Mouse (Mus musculus) urinary bladder, postnatal 36 days (tissue): Measurements from ENCODE around the gene 2210010C04Rik.
"Not testable (repeated sequence)": the region's sequence is repeated elsewhere in the genome, so short reads cannot be mapped to it uniquely, and the experiment has no call there.

Source experiments
- DNase-seq, 2 experiments: peaks; one replicate each; pipeline ENCODE4 v3.0.0; 2022; ENCODE audit warnings: low spot score in 2 of 2, mixed read lengths in 1 of 2

2210010C04Rik gene

GRCm38 (mm10) chr6:41019140-41019539 lies 16.2 kb downstream of the 2210010C04Rik start:
- no peak for DNase-seq

GRCm38 (mm10) chr6:41018629-41019028 lies 16.7 kb downstream of the 2210010C04Rik start:
- no peak for DNase-seq

DNA sequence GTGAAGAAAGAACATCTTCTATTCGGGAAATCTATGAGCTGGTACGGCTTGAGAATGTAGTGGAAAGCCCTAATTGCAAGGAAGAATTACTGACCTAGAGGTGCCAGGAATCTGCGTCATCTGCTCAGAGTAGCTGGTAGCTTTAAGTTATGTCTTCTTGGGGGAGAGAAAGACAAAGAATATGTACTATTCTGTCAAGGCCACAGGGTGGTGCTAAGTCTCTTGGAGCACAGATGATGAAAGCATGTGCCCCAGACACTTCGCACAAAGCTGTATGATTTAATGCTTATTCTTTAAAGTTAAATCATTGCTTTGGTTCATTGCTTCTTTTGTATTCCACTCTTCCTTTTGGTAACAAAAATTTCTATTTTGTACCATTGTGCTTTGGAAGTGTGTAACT lies 20.2 kb downstream of the 2210010C04Rik start:
- no peak for DNase-seq

DNA sequence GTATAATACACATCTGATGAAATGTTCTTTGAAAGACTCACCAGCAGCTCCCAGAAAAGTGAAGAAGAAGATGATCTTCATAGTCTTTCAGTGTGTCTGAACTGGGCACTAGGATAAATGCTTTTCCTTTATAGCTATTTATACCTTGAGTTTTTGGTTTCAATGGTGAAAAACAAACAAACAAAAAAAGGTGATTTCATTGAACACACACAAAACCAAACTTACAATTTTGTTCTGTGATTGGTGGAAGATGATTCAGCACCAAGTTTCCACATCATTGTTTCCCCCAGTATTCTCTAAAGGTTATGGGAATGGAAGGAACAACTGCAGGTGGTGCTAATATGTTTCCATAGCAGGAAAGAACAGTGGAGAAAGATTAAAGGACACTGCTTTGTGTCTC lies 35.9 kb downstream of the 2210010C04Rik start, which contains the start of gene Gm2663:
TSS of gene Gm2663 (minus strand) at position 101 of the 400 bp plus-strand sequence.
- not testable (repeated sequence) for DNase-seq
